Mouse (Mus musculus) bone marrow, adult 2 months (tissue): ENCODE measurements around the gene Dyx1c1.
A peak's percentile ranks its signal among the peaks of the same experiment; 100 is the strongest.

Experiments used
- CTCF ChIP-seq: fragments of 200-500 bp; IDR thresholded peaks from 2 replicates; pipeline ENCODE4 v1.5.1; 2011; ENCODE audit warnings: low read length, control low read depth; ENCODE audit not compliant: control insufficient read depth, insufficient read depth
- POLR2A ChIP-seq: fragments of 200-500 bp; IDR thresholded peaks from 2 replicates; pipeline ENCODE4 v1.6.1; 2011; ENCODE audit warnings: low read depth, mild to moderate bottlenecking, control low read depth, low read length, borderline replicate concordance; ENCODE audit not compliant: control insufficient read depth

DNA sequence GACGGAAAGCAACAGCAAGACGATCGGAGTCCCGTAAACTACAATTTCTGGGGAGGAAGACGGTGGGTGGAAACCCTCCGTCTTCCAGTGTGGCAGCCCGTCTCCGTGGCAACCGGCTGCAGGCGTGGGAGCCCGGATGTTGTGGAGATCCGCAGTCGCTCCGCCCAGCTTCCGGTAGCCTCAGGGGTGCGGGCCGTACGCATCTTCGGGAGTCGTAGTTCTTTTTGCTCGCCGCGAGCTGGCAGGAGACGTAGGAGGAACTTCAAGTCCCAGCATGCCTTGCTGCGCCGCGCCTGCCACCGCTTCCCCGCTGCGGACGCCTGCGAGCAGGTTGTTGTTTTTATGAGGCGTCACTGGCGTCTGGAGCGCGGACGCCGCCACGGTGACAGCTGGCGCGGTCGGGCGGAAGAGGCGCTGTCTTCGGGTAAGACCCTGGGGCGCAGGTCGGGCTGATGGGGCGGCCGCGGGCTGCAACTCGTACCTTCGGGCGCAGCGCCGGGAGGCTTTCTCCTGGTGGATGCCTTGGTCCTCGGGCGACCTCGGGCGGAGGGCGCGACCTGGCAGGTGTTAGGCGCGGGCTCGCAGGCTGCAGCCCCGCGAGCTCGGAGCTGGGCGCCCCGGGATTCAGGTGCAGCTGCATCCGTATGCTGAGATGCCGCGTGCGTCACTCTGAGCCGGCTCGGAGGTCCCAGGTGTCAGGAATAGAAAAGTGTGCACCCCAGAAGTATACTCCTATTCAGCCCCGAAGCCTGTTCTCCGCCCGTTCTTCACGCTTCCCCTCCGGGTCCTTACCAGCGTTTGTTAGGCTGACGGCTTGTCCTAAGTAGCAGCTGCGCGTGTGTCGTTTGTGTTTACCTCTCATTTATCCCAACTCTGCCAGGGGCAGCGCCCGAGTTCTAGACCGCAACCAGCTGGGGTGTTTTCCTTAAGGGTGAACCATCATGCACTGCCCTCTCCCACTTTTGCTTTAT lies 26.9 kb downstream of the Dyx1c1 start, which contains the start of the genes Ccpg1os and Ccpg1:
- TF ChIP-seq CTCF (peak; percentile 12; the same call in 1 of the 2 replicates), POLR2A (peak; percentile 91)
